Mouse (Mus musculus) layer of hippocampus, postnatal 25 days (tissue): ENCODE measurements around the gene Lrrc4c. TPM values are rescaled to one million over a fixed set of nuclear protein-coding genes. Genes with fewer than 3 reads are reported as not detected.

Experiments
- DNase-seq, 2 experiments: peaks; one replicate each; pipeline ENCODE4 v3.0.0; 2022; ENCODE audit warnings: mixed read lengths in 2 of 2, low spot score in 1 of 2; ENCODE audit errors: extremely low spot score in 1 of 2
- total RNA-seq, 2 experiments: library from RNA; stranded (reverse); gene quantifications; 2 replicates each; pipeline ENCODE4 v1.2.3; 2021

Gene Lrrc4c
- total RNA-seq, 2 experiments from 2014 or later, result 64.5 to 69.3 TPM

DNA sequence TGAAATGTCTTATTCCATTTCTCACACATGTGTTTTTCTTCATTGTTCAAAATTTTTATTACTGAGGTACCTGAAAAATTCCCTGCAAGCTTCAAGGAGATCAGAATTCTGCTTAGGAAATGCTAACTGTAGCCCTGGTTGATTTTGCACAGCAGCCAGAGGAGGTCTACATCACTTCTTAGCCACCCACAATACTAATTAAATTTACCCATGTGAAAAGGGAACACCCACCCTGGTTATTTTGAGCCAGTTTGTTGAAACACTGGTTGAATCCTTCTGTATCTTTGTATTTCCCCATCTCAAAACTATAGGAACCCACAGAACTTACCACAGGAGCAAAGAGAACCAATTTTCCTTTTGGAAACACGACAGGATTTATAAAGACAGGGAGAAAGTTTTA, 191.0 kb downstream of the Lrrc4c start:
- no peak for DNase-seq

DNA sequence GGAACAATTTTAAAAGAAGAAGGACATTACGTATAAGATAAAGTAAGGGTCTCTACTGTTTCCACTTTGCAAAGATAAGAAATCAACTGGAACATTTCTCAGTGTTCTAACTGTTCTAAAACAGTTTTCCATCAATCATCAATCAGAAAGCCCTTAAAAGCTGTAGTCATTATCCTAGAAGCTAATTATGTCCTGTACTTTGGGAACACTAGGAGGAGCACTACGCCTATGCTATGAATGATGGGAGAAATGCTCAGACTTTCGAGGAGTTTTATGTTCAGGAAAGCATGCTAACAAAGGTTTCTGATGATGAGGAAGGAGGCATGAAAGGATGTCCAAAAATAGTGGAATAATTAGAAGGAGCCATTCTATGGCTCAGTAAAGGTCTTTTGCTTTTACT, 219.5 kb downstream of the Lrrc4c start:
- DNase-seq, result no peak

DNA sequence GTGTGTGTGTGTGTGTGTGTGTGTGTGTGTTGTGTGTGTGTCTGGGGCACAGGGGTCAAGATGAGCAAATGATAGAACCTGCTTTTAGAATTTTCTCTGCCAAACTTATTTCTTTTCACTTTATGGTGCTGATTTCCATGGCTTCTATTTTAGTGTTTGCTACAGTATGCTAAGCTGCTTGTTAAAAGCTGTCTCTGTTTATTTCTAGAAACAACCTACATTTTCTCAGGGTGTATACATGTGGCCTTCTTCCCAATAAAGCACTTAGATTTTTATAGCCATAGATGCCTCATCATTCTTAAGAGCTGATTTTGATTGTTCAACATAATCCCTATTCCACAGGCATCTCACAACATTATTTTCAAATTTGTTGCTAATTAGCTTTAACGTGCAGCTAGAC, 229.2 kb downstream of the Lrrc4c start:
- DNase-seq, result no peak

DNA sequence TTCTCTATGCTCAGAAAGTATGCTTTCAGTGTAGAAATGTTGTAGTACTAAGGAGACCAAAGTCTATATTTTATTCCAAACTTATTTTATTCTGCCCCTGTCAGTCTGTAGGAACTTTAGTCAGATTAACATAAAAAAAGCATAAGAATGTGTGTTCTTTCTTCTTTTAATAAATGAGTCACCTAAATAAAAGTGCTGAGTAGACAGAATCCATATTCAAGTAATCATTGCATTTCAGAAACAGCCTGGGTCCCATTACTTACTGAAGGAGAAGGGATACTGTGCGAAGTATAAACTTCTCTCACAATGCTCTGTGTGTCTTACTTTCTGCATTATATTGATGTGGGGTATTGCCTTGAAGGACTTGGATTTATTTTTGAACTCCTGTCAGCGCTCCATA, 255.8 kb downstream of the Lrrc4c start:
- no peak for DNase-seq

DNA sequence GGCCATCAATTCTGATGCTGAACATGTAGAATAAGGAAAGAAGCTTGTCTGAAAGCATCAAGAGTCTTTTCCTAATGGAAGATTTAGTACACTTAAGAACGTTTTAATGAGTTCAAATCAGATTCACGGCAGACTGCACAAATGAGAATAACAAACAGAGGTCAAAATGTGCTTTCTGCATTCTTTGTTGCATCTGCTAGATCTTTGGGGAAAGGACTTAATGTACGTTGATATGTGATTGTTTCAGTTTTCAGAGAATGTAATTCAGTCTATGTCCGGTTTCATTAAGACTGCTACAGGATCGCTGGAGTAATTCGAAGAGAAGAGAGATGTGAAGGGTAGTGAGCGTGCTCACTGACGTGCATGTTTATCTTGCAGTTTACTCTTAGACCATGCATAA, 259.7 kb downstream of the Lrrc4c start:
- DNase-seq, result no peak

GRCm38 (mm10) chr2:96580136-96580733, 262.3 kb downstream of the Lrrc4c start:
- DNase-seq, result no peak

GRCm38 (mm10) chr2:96585665-96586064, 267.7 kb downstream of the Lrrc4c start:
- peak; percentile 10 to 45 for DNase-seq

- no peak for DNase-seq
Observed at GRCm38 (mm10) chr2:96604801-96605200, 286.8 kb downstream of the Lrrc4c start.

DNA sequence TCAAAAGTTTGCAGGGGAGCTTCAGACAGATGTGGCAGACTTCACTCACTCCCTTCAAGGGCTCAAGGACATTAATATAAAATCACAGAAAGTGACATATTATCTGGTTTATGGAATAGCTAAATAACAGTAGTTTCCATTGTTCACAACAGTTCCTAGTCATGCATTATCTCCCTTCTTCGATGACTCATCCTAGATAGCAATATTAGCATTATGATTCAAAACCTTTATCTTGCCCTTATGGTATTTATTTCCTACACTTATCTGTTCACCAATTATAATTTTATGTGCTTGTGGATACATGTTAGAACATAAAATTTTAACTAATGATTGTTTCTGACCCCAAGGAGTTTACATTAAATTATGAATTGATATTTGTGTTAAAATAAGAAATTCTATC, 296.2 kb downstream of the Lrrc4c start:
- no peak for DNase-seq

- no peak for DNase-seq
Observed at GRCm38 (mm10) chr2:96618691-96619205, 300.8 kb downstream of the Lrrc4c start.

GRCm38 (mm10) chr2:96667113-96667512, 349.1 kb downstream of the Lrrc4c start:
- DNase-seq, result no peak

- DNase-seq, result no peak
Observed at GRCm38 (mm10) chr2:96681806-96682205, 363.8 kb downstream of the Lrrc4c start.

- no peak for DNase-seq
Observed at GRCm38 (mm10) chr2:96685328-96685727, 367.4 kb downstream of the Lrrc4c start.

DNA sequence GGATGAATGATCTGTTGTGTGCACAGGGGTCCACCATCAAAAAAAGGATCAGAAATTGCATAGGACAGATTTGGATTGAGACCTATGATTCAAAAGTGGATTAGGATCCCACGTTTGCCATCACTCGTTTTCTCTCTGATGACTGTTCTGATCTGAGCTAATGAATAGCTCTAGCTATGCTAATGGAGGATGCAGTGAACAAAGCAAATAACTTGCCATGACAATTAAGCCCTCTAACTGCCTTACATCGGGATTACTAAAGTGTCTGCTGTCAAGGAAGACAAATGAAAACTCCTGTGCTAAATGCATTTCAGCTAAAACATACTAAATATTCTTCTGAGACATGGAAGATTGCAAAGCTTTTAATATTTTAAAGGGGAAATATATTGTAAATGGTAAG, 387.0 kb downstream of the Lrrc4c start:
- no peak for DNase-seq

DNA sequence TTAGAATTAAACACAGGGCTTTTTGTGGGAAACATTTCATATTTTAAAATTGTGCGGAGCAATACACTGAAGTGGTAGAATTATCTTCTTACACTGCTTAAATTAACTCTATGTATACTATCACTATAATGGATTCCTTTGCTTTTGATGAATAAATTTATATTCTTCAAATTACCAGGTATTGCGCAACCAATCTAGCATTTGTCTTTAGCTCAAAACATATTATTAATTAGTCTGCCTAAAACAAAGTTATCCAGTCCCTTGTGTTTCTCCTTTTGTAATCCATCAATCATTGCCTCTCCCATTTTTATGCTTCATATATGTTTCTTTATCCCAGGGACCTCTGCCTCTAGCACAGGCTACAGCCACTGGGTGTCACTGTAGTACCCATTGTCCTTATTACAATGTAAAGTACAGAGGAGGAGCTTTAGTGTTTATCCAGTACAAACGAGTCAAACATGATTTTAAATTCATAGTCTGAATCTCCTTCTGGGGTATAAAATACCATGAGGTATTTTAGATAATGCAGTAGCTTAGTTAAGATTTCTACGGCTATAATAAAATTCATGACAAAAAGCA, 389.9 kb downstream of the Lrrc4c start:
- DNase-seq, result no peak

DNA sequence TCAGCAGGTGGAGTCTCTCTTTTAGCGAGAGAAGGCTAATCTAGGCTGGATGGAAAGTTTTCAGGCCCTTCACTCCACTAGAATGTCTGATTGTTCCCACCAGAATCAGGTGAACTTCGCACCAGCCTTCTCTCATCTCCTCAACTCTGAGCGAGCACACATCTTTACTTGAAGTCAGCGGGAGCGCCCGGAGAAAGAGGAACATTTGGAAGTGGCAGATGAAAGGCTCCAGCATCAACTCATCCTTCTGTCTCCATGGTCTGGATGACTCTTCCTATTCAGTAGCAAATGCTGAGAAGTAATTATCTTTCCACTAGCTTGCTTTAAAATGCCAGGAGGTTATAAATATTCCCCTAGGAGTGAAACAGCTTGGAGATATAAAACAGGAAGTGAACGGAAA, 396.6 kb downstream of the Lrrc4c start:
- no peak for DNase-seq

DNA sequence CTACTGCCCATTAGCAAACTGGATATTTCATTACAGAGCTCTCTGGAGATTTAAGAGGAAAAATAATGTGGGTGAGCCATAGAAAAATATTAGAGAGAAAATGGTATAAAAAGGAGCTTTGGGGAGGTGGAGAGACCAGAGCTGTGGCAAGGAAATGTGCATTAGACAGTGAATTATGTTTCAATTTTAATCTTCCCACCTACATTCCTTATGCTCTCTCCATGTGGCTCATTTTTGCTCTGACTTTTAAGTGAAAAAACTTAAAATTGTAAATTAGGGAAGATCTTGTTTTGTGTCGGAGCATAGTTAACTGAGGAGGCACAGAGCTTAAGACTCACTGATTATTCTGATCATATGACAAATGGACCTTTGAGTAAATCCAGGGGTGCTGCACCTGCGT, 399.4 kb downstream of the Lrrc4c start:
- DNase-seq, result no peak

DNA sequence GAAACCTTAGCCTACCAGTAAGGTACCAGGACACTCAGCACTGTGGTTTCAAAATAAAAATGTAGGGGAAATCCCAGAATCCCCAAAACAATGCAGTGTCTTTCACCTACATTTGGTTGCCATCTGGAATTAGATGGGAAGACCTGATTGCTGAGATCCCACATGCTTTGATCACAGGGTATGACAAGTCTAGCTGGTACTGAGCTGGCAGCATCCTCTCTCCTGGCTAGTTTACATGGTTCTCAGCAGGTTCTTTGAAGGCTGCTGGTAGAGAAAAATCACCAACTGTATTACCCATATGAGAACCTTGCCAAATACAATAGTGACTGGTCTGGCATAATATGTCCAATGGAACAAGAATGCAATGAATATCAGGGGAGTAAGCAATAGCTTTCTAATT, 405.4 kb downstream of the Lrrc4c start:
- no peak for DNase-seq

DNA sequence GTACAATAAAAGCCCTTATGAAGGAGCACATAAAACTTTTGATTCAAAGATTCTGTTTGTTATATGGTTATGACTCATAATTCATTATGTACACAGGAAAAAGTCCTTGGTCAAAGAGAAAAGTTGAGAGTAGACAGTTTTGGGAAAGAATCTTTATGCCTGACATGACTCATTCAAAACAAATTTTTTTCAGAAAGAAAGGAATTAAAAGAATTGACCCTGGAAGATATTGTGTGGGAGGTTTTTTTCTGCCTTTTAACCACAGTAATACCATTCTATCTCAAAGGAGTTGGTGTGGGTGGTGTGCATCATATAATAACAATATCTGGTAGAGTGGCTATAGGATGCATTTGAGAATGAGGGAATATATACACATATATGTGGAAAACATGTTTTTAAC, 418.1 kb downstream of the Lrrc4c start:
- no peak for DNase-seq

GRCm38 (mm10) chr2:96755066-96755465, 437.1 kb downstream of the Lrrc4c start:
- no peak for DNase-seq

DNA sequence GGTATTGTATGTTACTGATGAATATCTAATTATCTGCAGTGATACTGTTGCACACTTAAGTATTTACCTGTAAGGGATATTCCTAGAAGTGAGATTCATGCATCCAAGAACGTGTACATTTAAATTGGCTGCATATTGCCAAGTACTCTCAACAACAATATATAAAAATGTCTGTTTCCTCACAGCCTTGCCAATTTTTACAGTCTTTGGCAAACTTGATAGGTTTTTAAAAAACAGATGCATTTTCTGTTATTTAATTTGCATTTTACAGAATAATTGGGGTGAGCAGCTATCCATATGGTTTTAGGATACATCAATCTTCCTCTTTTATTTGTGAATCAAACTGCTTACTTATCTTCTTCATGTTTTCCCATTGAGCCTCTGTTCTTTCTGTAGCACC, 439.7 kb downstream of the Lrrc4c start:
- no peak for DNase-seq

DNA sequence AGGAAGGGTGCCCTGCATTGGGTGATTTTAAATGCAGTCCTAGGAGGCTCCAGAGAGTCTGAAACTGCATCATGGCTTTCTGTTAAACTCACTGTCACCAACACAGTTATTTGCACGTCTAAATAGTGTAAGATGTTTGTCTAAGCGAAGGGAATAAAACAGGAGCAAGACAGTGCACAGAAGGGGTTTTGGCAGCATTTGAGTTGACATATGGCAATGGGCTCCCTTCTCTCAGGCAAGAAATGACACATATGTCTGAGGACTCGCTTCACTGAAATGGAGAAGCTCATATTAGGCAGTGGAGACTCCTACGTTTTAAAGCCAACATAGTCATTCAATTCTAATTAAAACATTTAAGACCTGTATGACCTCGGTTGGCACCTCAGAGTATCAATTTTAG, 445.6 kb downstream of the Lrrc4c start:
- DNase-seq, result no peak
